Mouse (Mus musculus) lung, embryonic 14.5 days (tissue): Measurements from ENCODE around the gene Gm813. TPM values are rescaled to one million over a fixed set of nuclear protein-coding genes. Genes with fewer than 3 reads are reported as not detected.
A peak's percentile ranks its signal among the peaks of the same experiment; 100 is the strongest.

Experiments
- ATAC-seq: fragments of 200-750 bp; cut with Nextera tagmentation; 2 replicates; pipeline ENCODE4 v1.8.0; 2017; ENCODE audit warnings: mild to moderate bottlenecking, moderate TSS enrichment, moderate library complexity; ENCODE audit not compliant: insufficient read depth
- DNase-seq: peaks from one replicate; pipeline ENCODE4 v3.0.0-alpha.2; 2015
- H3K27ac ChIP-seq: fragments of 300-500 bp; sonication (generic); 2 replicates; pipeline ENCODE4 v1.5.1; 2014; ENCODE audit warnings: low read depth, mild to moderate bottlenecking, moderate library complexity
- H3K27me3 ChIP-seq: fragments of 300-500 bp; sonication (generic); 2 replicates; pipeline ENCODE4 v1.6.1; 2014; ENCODE audit warnings: low read length, control low read depth; ENCODE audit not compliant: insufficient read depth
- H3K36me3 ChIP-seq: fragments of 300-500 bp; sonication (generic); 2 replicates; pipeline ENCODE4 v1.6.1; 2014; ENCODE audit warnings: control low read depth; ENCODE audit not compliant: insufficient read depth
- H3K4me1 ChIP-seq: fragments of 300-500 bp; sonication (generic); 2 replicates; pipeline ENCODE4 v1.6.1; 2014; ENCODE audit warnings: antibody characterized with exemption, control low read depth; ENCODE audit not compliant: insufficient read depth
- H3K4me2 ChIP-seq: fragments of 300-500 bp; sonication (generic); 2 replicates; pipeline ENCODE4 v1.6.1; 2014; ENCODE audit warnings: mild to moderate bottlenecking
- H3K4me3 ChIP-seq: fragments of 300-500 bp; sonication (generic); 2 replicates; pipeline ENCODE4 v1.5.1; 2014; ENCODE audit warnings: low read depth, low read length
- H3K9ac ChIP-seq: fragments of 300-500 bp; sonication (generic); 2 replicates; pipeline ENCODE4 v1.6.1; 2014
- H3K9me3 ChIP-seq: fragments of 300-500 bp; sonication (generic); 2 replicates; pipeline ENCODE4 v1.6.1; 2016; ENCODE audit warnings: low read depth, low read length, control low read depth
- CTCF ChIP-seq: IDR thresholded peaks from 2 replicates; pipeline ENCODE4 v1.5.1; 2016; ENCODE audit warnings: antibody characterized with exemption, low read depth
- WGBS: fragments of 180-500 bp; shearing (Covaris S2); extraction: QIAGEN DNeasy Blood & Tissue Kit; methylation state at CpG from one replicate; pipeline ENCODE4 v1.1.7; 2014; 5-methylcytosine and 5-hydroxymethylcytosine counted together
- polyA plus RNA-seq: library from polyadenylated mRNA; unstranded; fragments of >200 nt; fragmentation: Nextera tagmentation; extraction: Ambion mirVana; gene quantifications from 2 replicates; pipeline ENCODE4 v1.2.1, GENCODE M21; 2014

Gm813 gene
- polyA plus RNA-seq, 1 experiment from 2014 or later: not detected

- no peak overlapping the region for H3K27ac ChIP-seq
- H3K4me2 ChIP-seq: no peak overlapping the region
- no peaks in the 10 kb centered on the region for H3K4me1 ChIP-seq
- no peaks in the 10 kb centered on the region for H3K9me3 ChIP-seq
- ATAC-seq: no peak
- no peak overlapping the region for H3K9ac ChIP-seq
- H3K4me3 ChIP-seq: no peak overlapping the region
- no peaks in the 10 kb centered on the region for H3K36me3 ChIP-seq
- H3K27me3 ChIP-seq: no peaks in the 10 kb centered on the region
- DNase-seq: no peak
- no peak for TF ChIP-seq CTCF
Observed at GRCm38 (mm10) chr16:58604680-58605079, 12.1 kb downstream of the Gm813 start.

GRCm38 (mm10) chr16:58603831-58604230, 12.9 kb downstream of the Gm813 start:
- no peak for TF ChIP-seq CTCF
- Histone ChIP-seq H3K4me1 (no peaks in the 10 kb centered on the region), H3K27ac (no peak overlapping the region), H3K27me3 (no peaks in the 10 kb centered on the region), H3K4me3 (no peak overlapping the region), H3K9ac (no peak overlapping the region), H3K9me3 (no peaks in the 10 kb centered on the region), H3K36me3 (no peaks in the 10 kb centered on the region), H3K4me2 (no peak overlapping the region)
- 68% methylated on average over 2 of the region's 2 CpGs for WGBS
- ATAC-seq: no peak
- DNase-seq: no peak

GRCm38 (mm10) chr16:58600846-58601245, 15.9 kb downstream of the Gm813 start:
- H3K9me3 ChIP-seq: no peaks in the 10 kb centered on the region
- DNase-seq (no peak), ATAC-seq (no peak)
- TF ChIP-seq CTCF: no peak
- H3K27me3 ChIP-seq: no peaks in the 10 kb centered on the region
- no peaks in the 10 kb centered on the region for H3K4me1 ChIP-seq
- WGBS: 88% methylated on average over 6 of the region's 6 CpGs
- H3K4me2 ChIP-seq: no peak overlapping the region
- H3K9ac ChIP-seq: no peak overlapping the region
- no peak overlapping the region for H3K4me3 ChIP-seq
- H3K27ac ChIP-seq: no peak overlapping the region
- H3K36me3 ChIP-seq: no peaks in the 10 kb centered on the region

- no peak for TF ChIP-seq CTCF
- no peak for ATAC-seq
Observed at GRCm38 (mm10) chr16:58591299-58591698, 25.5 kb downstream of the Gm813 start.

GRCm38 (mm10) chr16:58589444-58589843, 27.3 kb downstream of the Gm813 start:
- TF ChIP-seq CTCF: no peak
- no peak for DNase-seq
- no peaks in the 10 kb centered on the region for H3K9me3 ChIP-seq
- H3K36me3 ChIP-seq: no peaks in the 10 kb centered on the region
- no peak overlapping the region for H3K27ac ChIP-seq
- no peak for ATAC-seq
- H3K9ac ChIP-seq: no peak overlapping the region
- H3K27me3 ChIP-seq: no peaks in the 10 kb centered on the region
- H3K4me3 ChIP-seq: no peak overlapping the region
- no peaks in the 10 kb centered on the region for H3K4me1 ChIP-seq
- no peak overlapping the region for H3K4me2 ChIP-seq

More at GRCm38 (mm10) chr16:58591299-58591698, 25.5 kb downstream of the Gm813 start:
- WGBS: 73% methylated on average over 3 of the region's 3 CpGs
- Histone ChIP-seq H3K27ac (no peak overlapping the region), H3K9ac (no peak overlapping the region), H3K27me3 (no peaks in the 10 kb centered on the region), H3K9me3 (no peaks in the 10 kb centered on the region), H3K4me1 (no peaks in the 10 kb centered on the region), H3K4me3 (no peak overlapping the region), H3K4me2 (no peak overlapping the region), H3K36me3 (no peaks in the 10 kb centered on the region)
- DNase-seq: no peak

- H3K9ac ChIP-seq: no peak overlapping the region
- H3K27ac ChIP-seq: no peak overlapping the region
- no peak overlapping the region for H3K4me2 ChIP-seq
- no peaks in the 10 kb centered on the region for H3K4me1 ChIP-seq
- H3K9me3 ChIP-seq: no peaks in the 10 kb centered on the region
- no peaks in the 10 kb centered on the region for H3K36me3 ChIP-seq
- WGBS: 70% methylated on average over 6 of the region's 6 CpGs
- TF ChIP-seq CTCF: no peak
- DNase-seq: no peak
- no peak overlapping the region for H3K4me3 ChIP-seq
- H3K27me3 ChIP-seq: no peaks in the 10 kb centered on the region
- no peak for ATAC-seq
Observed at GRCm38 (mm10) chr16:58573949-58574722, 42.6 kb downstream of the Gm813 start.

- ATAC-seq: peak; percentile 80
- DNase-seq: peak; percentile 58
- Histone ChIP-seq H3K9me3 (no peaks in the 10 kb centered on the region), H3K4me1 (no peaks in the 10 kb centered on the region), H3K4me3 (no peak overlapping the region), H3K27ac (no peak overlapping the region), H3K9ac (no peak overlapping the region), H3K27me3 (no peaks in the 10 kb centered on the region), H3K4me2 (no peak overlapping the region), H3K36me3 (no peaks in the 10 kb centered on the region)
- no peak for TF ChIP-seq CTCF
Observed at GRCm38 (mm10) chr16:58570694-58571264, 46.0 kb downstream of the Gm813 start.

Other genes with a start within 250 kb of the Gm813 start
- gene Dcbld2, start 208.5 kb downstream of the Gm813 start, polyA plus RNA-seq: 14.2 and 17.3 TPM in 2 replicates
- gene St3gal6, start 92.7 kb downstream of the Gm813 start, polyA plus RNA-seq: 26.6 and 30.2 TPM in 2 replicates
- not detected in 2 replicates for gene E330017A01Rik, start 21.8 kb upstream of the Gm813 start, polyA plus RNA-seq
- gene Cpox, start 53.3 kb upstream of the Gm813 start, polyA plus RNA-seq: 22.7 and 23.7 TPM in 2 replicates
- gene Gpr15, start 102.1 kb upstream of the Gm813 start, polyA plus RNA-seq: 0.11 TPM in 1 of 2 replicates, not detected in the other
- 127 and 128 TPM in 2 replicates for gene Cldnd1, start 110.9 kb upstream of the Gm813 start, polyA plus RNA-seq
- gene Olfr172, start 146.2 kb upstream of the Gm813 start, polyA plus RNA-seq: not detected in 2 replicates
- not detected in 2 replicates for gene Olfr173, start 183.3 kb upstream of the Gm813 start, polyA plus RNA-seq
- gene Olfr175-ps1, start 209.8 kb upstream of the Gm813 start, polyA plus RNA-seq: not detected in 2 replicates